Mouse (Mus musculus) brown adipose tissue, adult 24 weeks (tissue): ENCODE measurements around the gene Tmem43. TPM values are rescaled to one million over a fixed set of nuclear protein-coding genes. Genes with fewer than 3 reads are reported as not detected.
"Not testable (repeated sequence)": the region's sequence is repeated elsewhere in the genome, so short reads cannot be mapped to it uniquely, and the experiment has no call there.

Source experiments
- H3K27ac ChIP-seq: fragments of 200-500 bp; replicated peaks from 2 replicates; pipeline ENCODE4 v1.5.1; 2012; ENCODE audit warnings: low read depth, mild to moderate bottlenecking, low read length
- H3K4me1 ChIP-seq: fragments of 200-500 bp; 2 replicates; pipeline ENCODE4 v1.6.1; 2012; ENCODE audit warnings: low read length, mixed read lengths; ENCODE audit not compliant: control insufficient read depth, insufficient read depth, insufficient read length
- H3K4me3 ChIP-seq: fragments of 200-500 bp; 2 replicates; pipeline ENCODE4 v1.5.1; 2012; ENCODE audit warnings: low read depth, mild to moderate bottlenecking, low read length, moderate library complexity; ENCODE audit not compliant: insufficient read depth
- polyA plus RNA-seq: library from polyadenylated mRNA; stranded (reverse); fragments of >200 nt; gene quantifications from 2 replicates; pipeline ENCODE4 v1.2.4, GENCODE M21; 2012; ENCODE audit not compliant: missing spikeins, insufficient read depth, insufficient read length

Tmem43 gene
- polyA plus RNA-seq: 33.9 and 34.2 TPM in 2 replicates

GRCm38 (mm10) chr6:91472868-91473804 lies at the start of gene Tmem43, which contains the start of gene Chchd4:
Gene Tmem43, plus strand, starts transcription at chr6:91473703.
Gene Chchd4, minus strand, starts transcription at chr6:91473546.
- Histone ChIP-seq H3K4me3 (peak within 1 kb of the TSS; percentile 82), H3K27ac (peak within 1 kb of the TSS; percentile 79), H3K4me1 (peaks cover 8% of the 10 kb centered on the region; the same call in 1 of the 2 replicates)

GRCm38 (mm10) chr6:91424151-91424550 lies 49.4 kb upstream of the Tmem43 start:
- no peak overlapping the region for H3K27ac ChIP-seq
- no peak overlapping the region for H3K4me3 ChIP-seq
- H3K4me1 ChIP-seq: no peaks in the 10 kb centered on the region

GRCm38 (mm10) chr6:91440474-91441144 lies 32.9 kb upstream of the Tmem43 start:
- H3K4me3 ChIP-seq: peak overlapping the region; percentile 77
- peak overlapping the region; percentile 68 for H3K27ac ChIP-seq
- H3K4me1 ChIP-seq: peaks cover 4% of the 10 kb centered on the region

GRCm38 (mm10) chr6:91441145-91441662 lies 32.3 kb upstream of the Tmem43 start:
- Histone ChIP-seq H3K27ac (peak overlapping the region; percentile 68), H3K4me1 (peaks cover 4% of the 10 kb centered on the region), H3K4me3 (peak overlapping the region; percentile 77)

- Histone ChIP-seq H3K4me3 (no peak overlapping the region), H3K27ac (no peak overlapping the region), H3K4me1 (peaks cover 4% of the 10 kb centered on the region)
Measured at GRCm38 (mm10) chr6:91445316-91445715, 28.2 kb upstream of the Tmem43 start.

- Histone ChIP-seq H3K27ac (no peak overlapping the region), H3K4me1 (no peaks in the 10 kb centered on the region)
Measured at GRCm38 (mm10) chr6:91449472-91450225, 23.9 kb upstream of the Tmem43 start.

GRCm38 (mm10) chr6:91452056-91452455 lies 21.4 kb upstream of the Tmem43 start:
- Histone ChIP-seq H3K4me1 (no peaks in the 10 kb centered on the region), H3K4me3 (no peak overlapping the region), H3K27ac (no peak overlapping the region)

More at GRCm38 (mm10) chr6:91449472-91450225, 23.9 kb upstream of the Tmem43 start:
- no peak overlapping the region for H3K4me3 ChIP-seq

- Histone ChIP-seq H3K4me1 (no peaks in the 10 kb centered on the region), H3K27ac (no peak overlapping the region), H3K4me3 (no peak overlapping the region)
Measured at GRCm38 (mm10) chr6:91454546-91454945, 19.0 kb upstream of the Tmem43 start.

GRCm38 (mm10) chr6:91459471-91459870 lies 14.0 kb upstream of the Tmem43 start:
- no peak overlapping the region for H3K27ac ChIP-seq
- H3K4me1 ChIP-seq: no peaks in the 10 kb centered on the region

GRCm38 (mm10) chr6:91465756-91466155 lies 7.7 kb upstream of the Tmem43 start:
- no peak overlapping the region for H3K4me3 ChIP-seq
- no peaks in the 10 kb centered on the region for H3K4me1 ChIP-seq
- no peak overlapping the region for H3K27ac ChIP-seq

More at GRCm38 (mm10) chr6:91459471-91459870, 14.0 kb upstream of the Tmem43 start:
- H3K4me3 ChIP-seq: no peak overlapping the region

GRCm38 (mm10) chr6:91467106-91467505 lies 6.4 kb upstream of the Tmem43 start:
- no peak overlapping the region for H3K27ac ChIP-seq
- H3K4me1 ChIP-seq: peaks cover 2% of the 10 kb centered on the region; the same call in 1 of the 2 replicates
- no peak overlapping the region for H3K4me3 ChIP-seq

GRCm38 (mm10) chr6:91470712-91471111 lies 2.8 kb upstream of the Tmem43 start:
- Histone ChIP-seq H3K4me1 (peaks cover 8% of the 10 kb centered on the region; the same call in 1 of the 2 replicates), H3K4me3 (no peak overlapping the region), H3K27ac (no peak overlapping the region)

- not testable (repeated sequence) for H3K4me3 ChIP-seq, H3K27ac ChIP-seq, H3K4me1 ChIP-seq
Measured at GRCm38 (mm10) chr6:91471427-91471826, 2.1 kb upstream of the Tmem43 start.

GRCm38 (mm10) chr6:91472319-91472718 lies 1.2 kb upstream of the Tmem43 start:
- Histone ChIP-seq H3K4me1 (peaks cover 8% of the 10 kb centered on the region; the same call in 1 of the 2 replicates), H3K27ac (no peak overlapping the region), H3K4me3 (peak overlapping the region; percentile 77)
